Mouse (Mus musculus) ES-Bruce4 (cell line): ENCODE results near the gene Carmil2.

Experiments used
- CTCF ChIP-seq: IDR thresholded peaks from one replicate; pipeline ENCODE4 v1.8.1; 2011; ENCODE audit warnings: low read depth, low read length
- EP300 ChIP-seq: IDR thresholded peaks from 2 replicates; pipeline ENCODE4 v1.6.1; 2011; ENCODE audit warnings: low read depth, low read length; ENCODE audit not compliant: insufficient read depth

DNA sequence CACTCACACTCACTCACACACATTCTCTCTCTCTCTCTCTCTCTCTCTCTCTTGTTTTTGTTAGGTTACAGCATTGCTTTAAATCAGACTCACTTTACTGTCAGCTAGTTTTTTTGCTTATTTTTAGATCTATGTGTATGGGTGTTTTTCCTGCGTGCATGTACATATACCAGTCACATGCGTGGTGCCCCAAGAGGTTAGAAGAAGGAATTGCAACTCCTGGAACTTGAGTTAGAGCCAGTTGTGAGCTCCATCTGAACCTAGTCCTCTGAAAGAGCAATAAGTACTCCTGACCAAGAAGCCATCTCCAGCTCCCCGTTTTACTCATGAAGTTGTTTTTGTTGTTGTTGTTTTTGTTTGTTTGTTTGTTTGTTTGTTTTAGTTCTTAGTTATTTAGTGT is 24.9 kb upstream of the Carmil2 start:
- no peak for TF ChIP-seq CTCF
- no peak for TF ChIP-seq EP300
